Mouse (Mus musculus) spleen, adult 2 months (tissue): Measurements from ENCODE around the gene Capg.

Source experiments
- CTCF ChIP-seq: fragments of 200-500 bp; IDR thresholded peaks from 2 replicates; pipeline ENCODE4 v1.5.1; 2011; ENCODE audit warnings: mild to moderate bottlenecking, inconsistent platforms; ENCODE audit not compliant: insufficient read depth, insufficient read length, insufficient replicate concordance; ENCODE audit errors: extremely low read depth
- POLR2A ChIP-seq: fragments of 200-500 bp; IDR thresholded peaks from 2 replicates; pipeline ENCODE4 v1.6.1; 2011; ENCODE audit warnings: low read depth, low read length, inconsistent platforms

DNA sequence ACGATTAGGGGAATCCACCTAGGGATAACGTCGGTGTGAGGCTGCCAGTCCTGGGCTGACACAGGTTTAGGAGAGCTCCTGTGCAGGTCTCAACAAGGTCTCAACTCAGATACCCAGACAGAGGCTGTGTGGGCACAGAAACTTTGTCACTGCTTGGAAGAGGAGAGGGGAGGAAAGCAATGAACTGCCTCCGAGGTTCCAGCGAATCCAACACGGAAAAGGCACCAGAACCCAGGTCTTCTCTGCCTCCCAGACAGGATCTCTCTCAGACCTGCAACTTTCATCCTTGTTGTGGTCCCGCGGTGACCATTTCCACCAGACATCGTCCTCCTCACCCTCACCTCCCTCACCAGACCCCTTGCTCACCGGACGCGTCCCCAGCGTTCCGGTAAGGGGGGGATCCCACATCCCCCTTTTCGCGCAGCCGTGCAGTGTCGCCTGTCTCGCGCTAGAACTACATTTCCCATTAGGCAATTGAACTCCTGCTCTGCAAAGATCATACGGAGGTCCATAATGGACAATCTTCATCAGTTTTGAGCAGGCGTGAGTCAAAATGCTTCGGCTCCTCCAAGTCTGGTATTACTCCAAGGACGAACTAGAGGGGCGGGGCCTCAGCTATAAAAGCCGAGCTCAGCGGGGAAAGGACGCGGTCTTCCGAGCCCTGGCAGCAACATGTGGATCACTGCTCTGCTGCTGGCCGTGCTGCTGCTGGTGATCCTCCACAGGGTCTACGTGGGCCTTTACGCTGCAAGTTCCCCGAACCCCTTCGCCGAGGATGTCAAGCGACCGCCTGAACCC, 54.0 kb downstream of the Capg start, which contains the start of the genes Elmod3 and Retsat:
- TF ChIP-seq CTCF = no peak
- TF ChIP-seq POLR2A = no peak
